Mouse (Mus musculus) liver, adult 2 months (tissue): ENCODE measurements at regions not wholly inside any gene's neighbourhood (a gene's known extent, or its start where the extent isn't known, plus 50 kb on each side); places are given as distances from the start of the nearest gene placed in this dataset.
A peak's percentile ranks its signal among the peaks of the same experiment; 100 is the strongest.

ENCODE experiments used
- DNase-seq: peaks from one replicate; pipeline ENCODE4 v3.0.0-alpha.2; 2011; ENCODE audit warnings: low read depth, low spot score; ENCODE audit errors: extremely low read depth
- H3K27ac ChIP-seq: fragments of 200-500 bp; replicated peaks from 2 replicates; pipeline ENCODE4 v1.5.1; 2012; ENCODE audit warnings: low read depth, mild to moderate bottlenecking, control low read depth, inconsistent platforms, low read length; ENCODE audit not compliant: insufficient read depth
- H3K27me3 ChIP-seq: fragments of 200-500 bp; 2 replicates; pipeline ENCODE4 v1.6.1; 2012; ENCODE audit warnings: mild to moderate bottlenecking, moderate library complexity, low read length, inconsistent platforms; ENCODE audit not compliant: control insufficient read depth, insufficient read depth
- H3K36me3 ChIP-seq: fragments of 200-500 bp; 2 replicates; pipeline ENCODE4 v1.6.1; 2012; ENCODE audit warnings: low read length, inconsistent platforms; ENCODE audit not compliant: control insufficient read depth, insufficient read depth
- H3K4me1 ChIP-seq: fragments of 200-500 bp; 2 replicates; pipeline ENCODE4 v1.6.1; 2011; ENCODE audit warnings: low read length; ENCODE audit not compliant: control insufficient read depth, insufficient read depth
- H3K4me3 ChIP-seq: fragments of 200-500 bp; 2 replicates; pipeline ENCODE4 v1.5.1; 2011; ENCODE audit warnings: low read depth, mild to moderate bottlenecking, control low read depth, low read length, moderate library complexity; ENCODE audit not compliant: insufficient read depth
- H3K79me2 ChIP-seq: fragments of 200-500 bp; 2 replicates; pipeline ENCODE4 v1.6.1; 2012; ENCODE audit warnings: inconsistent platforms, mild to moderate bottlenecking, low read length, moderate library complexity; ENCODE audit not compliant: control insufficient read depth, insufficient read depth
- H3K9ac ChIP-seq: fragments of 200-500 bp; 2 replicates; pipeline ENCODE4 v1.6.1; 2012; ENCODE audit warnings: low read depth, mild to moderate bottlenecking, control low read depth, inconsistent platforms, low read length
- CTCF ChIP-seq: fragments of 200-500 bp; IDR thresholded peaks from 2 replicates; pipeline ENCODE4 v1.5.1; 2011; ENCODE audit warnings: low read depth, low read length, control low read depth
- POLR2A ChIP-seq: fragments of 200-500 bp; IDR thresholded peaks from 2 replicates; pipeline ENCODE4 v1.6.1; 2011; ENCODE audit warnings: low read length, control low read depth; ENCODE audit not compliant: insufficient read depth; ENCODE audit errors: extremely low read depth
- whole genome bisulfite sequencing: fragments of 180-500 bp; shearing (Covaris S2); methylation state at CpG from one replicate; pipeline ENCODE4 v1.1.7; 2018; 5-methylcytosine and 5-hydroxymethylcytosine counted together

DNA sequence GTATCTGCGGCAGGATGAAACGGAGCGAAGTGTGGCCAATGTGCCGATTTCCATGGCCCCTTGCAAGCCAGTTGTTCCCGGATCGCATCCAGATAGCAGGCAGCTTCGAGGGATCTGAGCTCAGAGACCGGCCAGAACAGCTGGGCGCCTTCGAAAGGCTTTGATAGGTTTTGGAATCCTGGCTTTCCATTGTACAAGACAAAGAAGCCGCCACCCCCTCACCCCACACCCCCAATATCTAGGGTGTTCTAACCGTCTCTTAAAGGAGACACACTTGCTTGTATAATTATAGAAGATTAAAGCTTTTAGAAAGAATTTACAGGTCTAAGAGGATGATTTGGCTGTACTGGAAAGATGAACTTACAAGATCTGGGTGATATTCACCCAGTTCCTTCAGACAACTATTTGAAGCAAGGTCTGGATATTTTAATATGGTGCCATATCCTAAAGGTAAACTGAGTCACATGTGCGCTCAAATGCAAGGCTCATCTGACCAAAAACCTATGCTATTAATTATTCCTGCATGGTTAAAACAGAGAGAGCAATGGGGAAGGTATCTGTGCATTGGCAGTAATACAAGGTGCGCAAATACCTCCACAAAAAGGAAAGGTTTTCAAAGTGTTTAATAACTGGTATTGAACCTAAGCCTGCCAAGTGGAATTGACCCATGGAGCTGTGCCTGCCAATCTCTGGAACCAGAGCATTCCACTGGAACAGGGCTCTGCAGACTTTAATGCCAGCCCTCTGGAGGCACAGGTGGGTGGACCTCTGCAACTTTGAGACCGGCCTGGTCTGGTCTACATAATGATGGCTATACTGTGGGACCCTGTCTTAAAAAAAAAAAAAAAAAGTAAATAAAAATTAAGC is 84.4 kb upstream of the Cpm start:
- DNase-seq = peak; percentile 58
- Histone ChIP-seq H3K27ac (no peak overlapping the region), H3K79me2 (no peaks in the 10 kb centered on the region), H3K4me3 (no peak overlapping the region), H3K4me1 (no peaks in the 10 kb centered on the region), H3K27me3 (no peaks in the 10 kb centered on the region), H3K36me3 (no peaks in the 10 kb centered on the region), H3K9ac (no peak overlapping the region)
- 81% methylated on average over 15 of the region's 15 CpGs for WGBS
- TF ChIP-seq CTCF (no peak), POLR2A (no peak)

DNA sequence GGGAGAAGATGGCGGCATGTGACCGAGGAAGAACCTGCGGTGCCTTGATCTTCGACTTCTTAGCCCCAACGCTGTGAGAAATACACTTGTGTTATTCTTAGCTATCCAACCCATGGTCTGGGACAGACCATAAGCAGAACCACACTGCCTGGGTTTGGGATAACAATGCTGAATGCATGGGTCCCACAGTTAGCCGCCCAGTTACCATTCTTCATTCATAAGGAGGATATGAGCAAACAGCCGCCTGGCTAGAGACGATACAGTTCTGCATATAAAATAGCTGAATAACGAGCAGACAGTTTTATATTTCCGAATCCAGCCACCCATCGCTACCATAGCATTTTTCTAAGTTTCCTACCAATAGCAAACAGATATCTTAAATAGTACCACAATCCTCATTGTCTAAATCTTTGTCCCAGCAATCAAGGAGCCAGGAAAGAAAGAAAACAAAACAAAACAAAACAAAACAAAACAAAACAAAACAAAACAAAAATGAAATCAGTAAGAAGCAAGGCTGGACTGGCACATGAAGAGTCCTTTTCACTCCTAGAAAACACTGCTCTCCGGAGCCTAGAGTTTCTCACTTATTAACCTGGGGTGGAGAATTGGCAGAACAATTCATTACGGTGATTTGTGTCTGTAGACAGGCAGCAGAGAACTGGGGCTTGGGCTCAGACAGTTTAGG is 85.2 kb upstream of the Cpm start:
- H3K4me3 ChIP-seq = no peak overlapping the region
- 91% methylated on average over 13 of the region's 13 CpGs for WGBS
- H3K36me3 ChIP-seq = no peaks in the 10 kb centered on the region
- H3K79me2 ChIP-seq = no peaks in the 10 kb centered on the region
- H3K4me1 ChIP-seq = no peaks in the 10 kb centered on the region
- no peak for DNase-seq
- H3K27me3 ChIP-seq = no peaks in the 10 kb centered on the region
- no peak overlapping the region for H3K9ac ChIP-seq
- H3K27ac ChIP-seq = no peak overlapping the region
- TF ChIP-seq POLR2A = no peak

DNA sequence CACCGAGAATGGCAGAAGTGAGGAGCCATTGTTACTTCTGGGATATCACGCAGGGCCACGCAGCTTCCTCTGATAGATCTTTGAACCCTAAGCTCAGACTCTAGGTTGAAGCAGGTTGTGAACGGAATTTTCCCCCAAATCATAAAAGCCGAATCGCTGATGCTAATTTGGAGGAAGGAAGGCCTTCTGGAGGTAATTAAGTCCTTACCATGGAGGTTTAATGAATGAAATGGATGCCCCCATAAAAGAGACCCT is 85.7 kb upstream of the Cpm start:
- DNase-seq = no peak
- Histone ChIP-seq H3K79me2 (no peaks in the 10 kb centered on the region), H3K27me3 (no peaks in the 10 kb centered on the region), H3K27ac (no peak overlapping the region), H3K9ac (no peak overlapping the region), H3K4me3 (no peak overlapping the region), H3K36me3 (no peaks in the 10 kb centered on the region), H3K4me1 (no peaks in the 10 kb centered on the region)
- no peak for TF ChIP-seq POLR2A
- TF ChIP-seq CTCF = no peak
- 95% methylated on average over 6 of the region's 6 CpGs for WGBS

DNA sequence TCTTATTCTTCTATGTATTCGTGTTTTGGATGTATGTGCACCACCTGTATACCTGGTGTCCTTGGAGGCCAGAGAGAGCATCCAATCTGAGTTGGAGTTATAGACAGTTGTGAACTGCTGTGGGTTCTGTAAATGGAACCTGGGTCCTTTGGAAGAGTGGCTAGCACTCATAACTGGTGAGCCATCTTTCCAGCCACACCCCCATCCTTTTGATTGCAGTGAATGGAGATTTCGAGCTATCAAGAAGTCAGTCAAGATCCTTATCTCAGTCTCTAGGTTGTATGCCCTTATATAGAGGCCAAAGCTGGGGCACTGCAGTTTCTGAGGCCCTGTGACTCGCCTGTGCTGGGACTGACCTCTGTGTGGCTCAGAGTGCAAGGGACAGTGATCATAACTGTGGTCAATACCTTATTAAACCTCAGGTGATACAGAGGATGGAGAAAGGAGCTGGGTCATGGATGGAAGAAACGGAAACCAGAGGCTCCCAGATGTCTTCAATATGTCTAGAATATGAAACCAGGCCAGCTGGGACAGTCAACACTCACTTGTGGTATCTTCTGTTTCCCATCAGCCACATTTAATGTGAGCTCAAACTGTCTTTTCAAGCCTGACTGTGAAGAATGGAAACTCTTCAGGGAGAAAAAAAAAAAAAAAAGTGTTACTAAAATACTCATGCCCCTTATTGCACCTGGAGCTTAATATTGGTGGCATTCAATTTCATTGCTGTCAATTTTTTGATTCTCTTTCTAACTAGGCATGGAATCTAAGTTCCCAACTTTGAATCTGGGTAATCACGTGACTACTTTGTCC is 86.2 kb upstream of the Cpm start:
- Histone ChIP-seq H3K36me3 (no peaks in the 10 kb centered on the region), H3K4me3 (no peak overlapping the region), H3K27ac (no peak overlapping the region), H3K79me2 (no peaks in the 10 kb centered on the region), H3K9ac (no peak overlapping the region), H3K27me3 (no peaks in the 10 kb centered on the region), H3K4me1 (no peaks in the 10 kb centered on the region)
- TF ChIP-seq CTCF (no peak), POLR2A (no peak)
- WGBS = 82% methylated on average over 5 of the region's 5 CpGs
- no peak for DNase-seq

DNA sequence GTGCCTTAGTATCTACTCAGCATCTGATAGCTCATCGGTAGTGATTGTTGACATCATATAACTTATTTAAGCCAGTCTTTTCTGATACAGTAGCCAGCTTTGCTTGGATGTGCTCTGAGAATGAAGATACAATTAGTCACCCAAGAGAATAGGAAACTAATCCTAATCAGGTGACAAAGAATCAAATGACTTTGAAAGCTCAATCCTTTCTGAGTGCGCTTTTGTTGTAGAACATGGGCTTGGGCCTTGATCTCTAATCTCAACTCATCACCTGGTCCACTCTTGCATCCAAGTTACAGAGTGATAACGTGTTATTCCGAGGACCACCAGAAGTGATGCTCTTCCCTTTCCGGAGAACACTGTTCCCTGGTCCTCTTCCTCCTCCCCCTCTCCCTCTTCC is 86.9 kb upstream of the Cpm start:
- no peaks in the 10 kb centered on the region for H3K4me1 ChIP-seq
- 86% methylated on average over 5 of the region's 5 CpGs for WGBS
- no peak overlapping the region for H3K4me3 ChIP-seq
- no peak overlapping the region for H3K9ac ChIP-seq
- no peaks in the 10 kb centered on the region for H3K79me2 ChIP-seq
- TF ChIP-seq CTCF = no peak
- TF ChIP-seq POLR2A = no peak
- no peak overlapping the region for H3K27ac ChIP-seq
- no peak for DNase-seq
- H3K27me3 ChIP-seq = no peaks in the 10 kb centered on the region
- H3K36me3 ChIP-seq = no peaks in the 10 kb centered on the region

DNA sequence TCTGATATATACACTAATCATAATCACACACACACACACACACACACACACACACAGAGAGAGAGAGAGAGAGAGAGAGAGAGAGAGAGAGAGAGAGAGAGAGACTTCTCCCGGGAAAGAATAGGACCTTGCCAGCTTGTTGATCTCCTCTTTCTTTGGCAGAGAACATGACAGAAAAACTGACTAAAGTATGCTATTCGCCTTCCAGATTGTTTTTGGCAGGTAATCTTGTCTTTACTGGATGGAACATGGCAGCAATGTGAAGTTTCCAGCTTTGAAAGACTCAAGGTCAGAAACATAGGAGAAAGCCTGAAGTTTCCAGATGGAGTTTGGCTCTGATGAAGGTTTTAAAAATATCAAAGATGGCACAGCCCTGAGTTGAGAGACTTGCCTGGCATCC is 87.8 kb upstream of the Cpm start:
- H3K4me1 ChIP-seq = no peaks in the 10 kb centered on the region
- WGBS = 69% methylated on average over 2 of the region's 2 CpGs

More for the DNA sequence above, 87.8 kb upstream of the Cpm start:
- Histone ChIP-seq H3K36me3 (no peaks in the 10 kb centered on the region), H3K4me3 (no peak overlapping the region), H3K79me2 (no peaks in the 10 kb centered on the region), H3K27me3 (no peaks in the 10 kb centered on the region), H3K27ac (no peak overlapping the region), H3K9ac (no peak overlapping the region)
- TF ChIP-seq CTCF (no peak), POLR2A (no peak)
- no peak for DNase-seq
